Mouse (Mus musculus): ENCODE results near the gene Pou1f1. TPM values are rescaled to one million over a fixed set of nuclear protein-coding genes. Genes with fewer than 3 reads are reported as not detected.

The Pou1f1 gene
- not detected in 2 replicates for polyA plus RNA-seq (2012; rRNA removed)

GRCm38 (mm10) chr16:65520211-65520610 is at the start of gene Pou1f1:
Pou1f1 (plus strand) TSS chr16:65520511.
- no peaks in the 10 kb centered on the region for H3K4me1 ChIP-seq (ENCODE audit: control insufficient read depth, insufficient read depth, low read length)
- TF ChIP-seq POLR2A (IDR thresholded peaks at IDR 0.05; ENCODE audit: control insufficient read depth, low read depth, low read length) = no peak
- no peak for TF ChIP-seq CTCF (IDR thresholded peaks at IDR 0.05; ENCODE audit: control insufficient read depth, insufficient read depth, insufficient replicate concordance, low read depth, low read length)
- no peak within 1 kb of the TSS for H3K4me3 ChIP-seq (ENCODE audit: control insufficient read depth, low read depth, low read length)
- no peak within 1 kb of the TSS for H3K27ac ChIP-seq (ENCODE audit: control insufficient read depth, insufficient read depth, low read depth, low read length)
- H3K36me3 ChIP-seq (ENCODE audit: control insufficient read depth, insufficient read depth, low read length) = no peaks in the 10 kb centered on the region
- H3K27me3 ChIP-seq (ENCODE audit: control insufficient read depth, insufficient read depth, low read length) = no peaks in the 10 kb centered on the region

GRCm38 (mm10) chr16:65470650-65471049 is 49.7 kb upstream of the Pou1f1 start:
- no peak overlapping the region for H3K27ac ChIP-seq (ENCODE audit: control insufficient read depth, insufficient read depth, low read depth, low read length)
- no peaks in the 10 kb centered on the region for H3K4me1 ChIP-seq (ENCODE audit: control insufficient read depth, insufficient read depth, low read length)
- TF ChIP-seq POLR2A (IDR thresholded peaks at IDR 0.05; ENCODE audit: control insufficient read depth, low read depth, low read length) (no peak), CTCF (IDR thresholded peaks at IDR 0.05; ENCODE audit: control insufficient read depth, insufficient read depth, insufficient replicate concordance, low read depth, low read length) (no peak)
- no peaks in the 10 kb centered on the region for H3K36me3 ChIP-seq (ENCODE audit: control insufficient read depth, insufficient read depth, low read length)
- no peak overlapping the region for H3K4me3 ChIP-seq (ENCODE audit: control insufficient read depth, low read depth, low read length)
- no peaks in the 10 kb centered on the region for H3K27me3 ChIP-seq (ENCODE audit: control insufficient read depth, insufficient read depth, low read length)

- no peak overlapping the region for H3K27ac ChIP-seq (ENCODE audit: control insufficient read depth, insufficient read depth, low read depth, low read length)
- H3K36me3 ChIP-seq (ENCODE audit: control insufficient read depth, insufficient read depth, low read length) = no peaks in the 10 kb centered on the region
- no peak overlapping the region for H3K4me3 ChIP-seq (ENCODE audit: control insufficient read depth, low read depth, low read length)
- no peaks in the 10 kb centered on the region for H3K27me3 ChIP-seq (ENCODE audit: control insufficient read depth, insufficient read depth, low read length)
- TF ChIP-seq CTCF (IDR thresholded peaks at IDR 0.05; ENCODE audit: control insufficient read depth, insufficient read depth, insufficient replicate concordance, low read depth, low read length) (no peak), POLR2A (IDR thresholded peaks at IDR 0.05; ENCODE audit: control insufficient read depth, low read depth, low read length) (no peak)
- no peaks in the 10 kb centered on the region for H3K4me1 ChIP-seq (ENCODE audit: control insufficient read depth, insufficient read depth, low read length)
Observed at GRCm38 (mm10) chr16:65472472-65473001, 47.8 kb upstream of the Pou1f1 start.

GRCm38 (mm10) chr16:65485726-65486125 is 34.6 kb upstream of the Pou1f1 start:
- H3K36me3 ChIP-seq (ENCODE audit: control insufficient read depth, insufficient read depth, low read length) = no peaks in the 10 kb centered on the region
- TF ChIP-seq CTCF (IDR thresholded peaks at IDR 0.05; ENCODE audit: control insufficient read depth, insufficient read depth, insufficient replicate concordance, low read depth, low read length) = no peak
- no peak for TF ChIP-seq POLR2A (IDR thresholded peaks at IDR 0.05; ENCODE audit: control insufficient read depth, low read depth, low read length)

GRCm38 (mm10) chr16:65496030-65496429 is 24.3 kb upstream of the Pou1f1 start:
- H3K4me1 ChIP-seq (ENCODE audit: control insufficient read depth, insufficient read depth, low read length) = no peaks in the 10 kb centered on the region
- TF ChIP-seq CTCF (IDR thresholded peaks at IDR 0.05; ENCODE audit: control insufficient read depth, insufficient read depth, insufficient replicate concordance, low read depth, low read length) (no peak), POLR2A (IDR thresholded peaks at IDR 0.05; ENCODE audit: control insufficient read depth, low read depth, low read length) (no peak)
- H3K4me3 ChIP-seq (ENCODE audit: control insufficient read depth, low read depth, low read length) = no peak overlapping the region
- no peaks in the 10 kb centered on the region for H3K36me3 ChIP-seq (ENCODE audit: control insufficient read depth, insufficient read depth, low read length)
- H3K27me3 ChIP-seq (ENCODE audit: control insufficient read depth, insufficient read depth, low read length) = no peaks in the 10 kb centered on the region
- no peak overlapping the region for H3K27ac ChIP-seq (ENCODE audit: control insufficient read depth, insufficient read depth, low read depth, low read length)

More at GRCm38 (mm10) chr16:65485726-65486125, 34.6 kb upstream of the Pou1f1 start:
- H3K27me3 ChIP-seq (ENCODE audit: control insufficient read depth, insufficient read depth, low read length) = no peaks in the 10 kb centered on the region
- H3K4me3 ChIP-seq (ENCODE audit: control insufficient read depth, low read depth, low read length) = no peak overlapping the region
- no peaks in the 10 kb centered on the region for H3K4me1 ChIP-seq (ENCODE audit: control insufficient read depth, insufficient read depth, low read length)
- H3K27ac ChIP-seq (ENCODE audit: control insufficient read depth, insufficient read depth, low read depth, low read length) = no peak overlapping the region

GRCm38 (mm10) chr16:65497049-65497448 is 23.3 kb upstream of the Pou1f1 start:
- no peaks in the 10 kb centered on the region for H3K4me1 ChIP-seq (ENCODE audit: control insufficient read depth, insufficient read depth, low read length)
- no peak overlapping the region for H3K27ac ChIP-seq (ENCODE audit: control insufficient read depth, insufficient read depth, low read depth, low read length)
- H3K4me3 ChIP-seq (ENCODE audit: control insufficient read depth, low read depth, low read length) = no peak overlapping the region
- H3K36me3 ChIP-seq (ENCODE audit: control insufficient read depth, insufficient read depth, low read length) = no peaks in the 10 kb centered on the region
- no peaks in the 10 kb centered on the region for H3K27me3 ChIP-seq (ENCODE audit: control insufficient read depth, insufficient read depth, low read length)
- TF ChIP-seq CTCF (IDR thresholded peaks at IDR 0.05; ENCODE audit: control insufficient read depth, insufficient read depth, insufficient replicate concordance, low read depth, low read length) (no peak), POLR2A (IDR thresholded peaks at IDR 0.05; ENCODE audit: control insufficient read depth, low read depth, low read length) (no peak)

GRCm38 (mm10) chr16:65514223-65514622 is 6.1 kb upstream of the Pou1f1 start:
- H3K4me3 ChIP-seq (ENCODE audit: control insufficient read depth, low read depth, low read length) = no peak overlapping the region
- no peak overlapping the region for H3K27ac ChIP-seq (ENCODE audit: control insufficient read depth, insufficient read depth, low read depth, low read length)
- TF ChIP-seq CTCF (IDR thresholded peaks at IDR 0.05; ENCODE audit: control insufficient read depth, insufficient read depth, insufficient replicate concordance, low read depth, low read length) (no peak), POLR2A (IDR thresholded peaks at IDR 0.05; ENCODE audit: control insufficient read depth, low read depth, low read length) (no peak)
- no peaks in the 10 kb centered on the region for H3K27me3 ChIP-seq (ENCODE audit: control insufficient read depth, insufficient read depth, low read length)
- H3K36me3 ChIP-seq (ENCODE audit: control insufficient read depth, insufficient read depth, low read length) = no peaks in the 10 kb centered on the region
- H3K4me1 ChIP-seq (ENCODE audit: control insufficient read depth, insufficient read depth, low read length) = no peaks in the 10 kb centered on the region
